Mouse (Mus musculus): ENCODE data around the gene Ddah2. TPM values are rescaled to one million over a fixed set of nuclear protein-coding genes. Genes with fewer than 3 reads are reported as not detected.

Gene Ddah2
- polyA plus RNA-seq, 1 experiment from 2014 or later: 543 TPM

DNA sequence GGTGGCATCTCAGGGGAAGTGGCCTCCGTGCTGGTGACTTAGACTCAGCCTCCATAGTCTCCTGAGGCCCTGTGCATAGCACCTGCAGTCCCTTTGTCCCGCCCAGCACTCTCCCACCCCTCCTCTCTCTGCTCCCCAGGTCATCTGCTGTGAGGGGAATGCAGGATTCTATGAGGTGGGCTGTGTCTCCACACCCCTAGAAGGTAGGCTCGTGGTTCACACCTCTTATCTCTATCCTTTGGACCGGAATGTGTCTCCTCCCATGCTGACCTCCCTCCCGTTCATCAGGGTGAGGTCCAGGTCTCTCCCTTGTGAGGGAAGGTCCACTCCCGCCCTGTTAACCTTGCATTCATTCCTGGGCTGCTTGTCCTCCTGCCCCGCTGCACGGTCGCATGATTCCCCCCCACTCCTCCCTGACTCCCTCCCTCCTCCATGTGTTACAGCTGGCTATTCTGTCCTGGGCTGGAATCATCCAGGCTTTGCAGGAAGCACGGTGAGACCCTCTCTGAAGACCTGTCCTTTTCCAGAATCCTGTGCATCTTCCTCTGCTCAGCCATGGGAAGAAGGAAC lies 41.4 kb downstream of the Ddah2 start:
- DNase-seq (ENCODE audit: low spot score) (no peak), ATAC-seq (replicated peaks; ENCODE audit: insufficient number of reproducible peaks, low FRiP score, low TSS enrichment, low read depth) (no peak)
- Histone ChIP-seq H3K4me2 (ENCODE audit: low read depth, low read length) (no peak overlapping the region), H3K36me3 (replicated peaks; ENCODE audit: control insufficient read depth, insufficient read depth, low read depth, low read length) (peaks cover 6% of the 10 kb centered on the region), H3K9ac (replicated peaks; ENCODE audit: low read length) (no peak overlapping the region), H3K4me1 (ENCODE audit: control insufficient read depth, insufficient read depth, low read length) (no peaks in the 10 kb centered on the region), H3K9me3 (replicated peaks; ENCODE audit: control insufficient read depth, low read length) (no peaks in the 10 kb centered on the region), H3K27me3 (ENCODE audit: control insufficient read depth, insufficient read depth, low read length) (no peaks in the 10 kb centered on the region), H3K27ac (replicated peaks; ENCODE audit: low read depth, low read length) (no peak overlapping the region), H3K4me3 (ENCODE audit: low read depth, low read length) (no peak overlapping the region)
- WGBS: 85% methylated on average over 10 of the region's 10 CpGs

DNA sequence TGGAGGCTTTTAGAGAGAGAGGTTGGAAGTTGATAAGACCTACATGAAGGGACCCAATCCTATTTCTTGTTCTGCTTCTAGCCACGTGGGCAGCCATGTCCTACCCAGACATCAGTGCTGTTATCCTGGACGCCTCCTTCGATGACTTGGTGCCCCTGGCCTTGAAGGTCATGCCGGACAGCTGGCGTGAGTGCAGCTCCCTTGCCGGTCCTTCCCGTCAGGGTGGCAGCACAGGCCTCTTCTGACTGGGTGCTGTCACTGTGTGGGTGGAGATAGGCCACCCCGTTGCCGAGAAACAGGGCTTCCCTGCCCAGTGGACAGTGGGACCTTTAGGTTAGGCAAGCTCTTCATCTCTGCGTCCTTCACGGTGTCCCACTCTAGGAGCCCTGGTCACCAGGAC lies 42.3 kb downstream of the Ddah2 start:
- Histone ChIP-seq H3K9me3 (replicated peaks; ENCODE audit: control insufficient read depth, low read length) (no peaks in the 10 kb centered on the region), H3K36me3 (replicated peaks; ENCODE audit: control insufficient read depth, insufficient read depth, low read depth, low read length) (peaks cover 6% of the 10 kb centered on the region), H3K4me1 (ENCODE audit: control insufficient read depth, insufficient read depth, low read length) (no peaks in the 10 kb centered on the region), H3K27me3 (ENCODE audit: control insufficient read depth, insufficient read depth, low read length) (no peaks in the 10 kb centered on the region), H3K4me3 (ENCODE audit: low read depth, low read length) (no peak overlapping the region), H3K4me2 (ENCODE audit: low read depth, low read length) (no peak overlapping the region), H3K9ac (replicated peaks; ENCODE audit: low read length) (no peak overlapping the region), H3K27ac (replicated peaks; ENCODE audit: low read depth, low read length) (no peak overlapping the region)
- 92% methylated on average over 11 of the region's 11 CpGs for WGBS
- DNase-seq (ENCODE audit: low spot score): no peak
- ATAC-seq (replicated peaks; ENCODE audit: insufficient number of reproducible peaks, low FRiP score, low TSS enrichment, low read depth): no peak

DNA sequence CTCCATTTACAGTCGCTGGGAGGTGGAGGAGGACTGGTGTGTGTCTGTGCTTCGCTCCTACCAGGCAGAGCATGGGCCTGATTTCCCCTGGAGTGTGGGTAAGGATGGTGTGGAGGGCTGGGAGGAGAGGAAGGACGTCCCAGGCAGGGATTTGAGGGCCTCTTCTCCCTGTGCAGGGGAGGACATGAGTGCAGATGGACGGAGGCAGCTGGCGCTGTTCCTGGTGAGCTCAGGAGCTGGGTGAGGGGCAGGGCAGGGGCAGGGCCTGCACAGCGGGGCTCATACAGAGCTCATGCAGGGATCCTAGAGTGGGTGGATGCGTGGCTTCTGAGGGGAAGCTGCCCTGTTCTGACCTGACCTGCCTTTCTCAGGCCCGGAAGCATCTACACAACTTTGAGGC lies 43.5 kb downstream of the Ddah2 start:
- ATAC-seq (replicated peaks; ENCODE audit: insufficient number of reproducible peaks, low FRiP score, low TSS enrichment, low read depth) (no peak), DNase-seq (ENCODE audit: low spot score) (no peak)
- Histone ChIP-seq H3K9me3 (replicated peaks; ENCODE audit: control insufficient read depth, low read length) (no peaks in the 10 kb centered on the region), H3K9ac (replicated peaks; ENCODE audit: low read length) (no peak overlapping the region), H3K4me3 (ENCODE audit: low read depth, low read length) (no peak overlapping the region), H3K4me2 (ENCODE audit: low read depth, low read length) (no peak overlapping the region), H3K27ac (replicated peaks; ENCODE audit: low read depth, low read length) (no peak overlapping the region), H3K4me1 (ENCODE audit: control insufficient read depth, insufficient read depth, low read length) (no peaks in the 10 kb centered on the region), H3K27me3 (ENCODE audit: control insufficient read depth, insufficient read depth, low read length) (no peaks in the 10 kb centered on the region), H3K36me3 (replicated peaks; ENCODE audit: control insufficient read depth, insufficient read depth, low read depth, low read length) (peaks cover 4% of the 10 kb centered on the region; the same call in 1 of the 2 replicates)
- 72% methylated on average over 8 of the region's 8 CpGs for WGBS

DNA sequence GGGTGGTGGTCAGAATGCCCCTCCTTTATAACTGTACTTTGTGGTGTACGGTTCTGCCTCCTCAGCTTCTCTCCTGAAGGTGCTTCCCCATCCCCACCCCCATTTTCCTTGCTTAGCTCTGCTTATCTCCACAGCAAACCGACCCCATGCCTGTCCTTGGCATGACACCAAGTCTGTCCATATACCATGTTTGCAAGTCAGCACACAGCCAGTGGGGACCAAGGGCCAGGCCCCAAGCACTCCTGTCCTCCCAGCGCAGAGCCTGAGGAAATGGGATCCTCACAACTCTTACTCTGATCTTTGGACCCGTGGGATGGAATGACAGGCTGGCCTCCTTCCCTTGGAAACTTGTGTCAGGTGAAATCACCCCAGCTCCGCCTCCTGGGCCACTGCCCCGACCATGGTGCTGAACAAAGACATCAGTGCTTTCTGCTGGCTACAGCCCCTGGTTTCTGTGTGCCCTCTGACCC lies 44.4 kb downstream of the Ddah2 start:
- Histone ChIP-seq H3K4me2 (ENCODE audit: low read depth, low read length) (no peak overlapping the region), H3K27ac (replicated peaks; ENCODE audit: low read depth, low read length) (no peak overlapping the region), H3K4me1 (ENCODE audit: control insufficient read depth, insufficient read depth, low read length) (no peaks in the 10 kb centered on the region), H3K36me3 (replicated peaks; ENCODE audit: control insufficient read depth, insufficient read depth, low read depth, low read length) (peaks cover 4% of the 10 kb centered on the region; the same call in 1 of the 2 replicates), H3K27me3 (ENCODE audit: control insufficient read depth, insufficient read depth, low read length) (no peaks in the 10 kb centered on the region), H3K9ac (replicated peaks; ENCODE audit: low read length) (no peak overlapping the region), H3K4me3 (ENCODE audit: low read depth, low read length) (no peak overlapping the region), H3K9me3 (replicated peaks; ENCODE audit: control insufficient read depth, low read length) (no peaks in the 10 kb centered on the region)
- DNase-seq (ENCODE audit: low spot score) (no peak), ATAC-seq (replicated peaks; ENCODE audit: insufficient number of reproducible peaks, low FRiP score, low TSS enrichment, low read depth) (no peak)
- 69% methylated on average over 6 of the region's 6 CpGs for WGBS

DNA sequence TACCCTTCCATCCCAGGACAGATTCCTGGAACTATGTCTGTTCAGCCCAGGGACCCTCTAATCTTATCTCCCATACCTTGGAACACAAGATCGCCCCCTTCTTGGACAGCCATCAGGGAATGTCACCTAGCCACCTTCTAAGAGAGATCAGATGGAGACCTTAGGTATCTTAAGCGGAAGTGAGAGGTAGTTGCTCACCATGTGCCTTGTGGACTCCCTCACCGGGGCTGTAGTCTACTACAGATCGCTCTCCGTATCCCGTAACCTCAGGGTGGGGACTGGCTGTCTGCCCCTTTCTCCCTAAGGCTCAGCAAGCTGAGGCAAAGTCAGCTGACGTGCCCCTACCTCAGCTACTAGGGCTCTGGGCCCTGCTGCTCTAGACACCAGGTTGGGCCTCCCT lies 45.2 kb downstream of the Ddah2 start:
- WGBS: 91% methylated on average over 7 of the region's 7 CpGs
- Histone ChIP-seq H3K9me3 (replicated peaks; ENCODE audit: control insufficient read depth, low read length) (no peaks in the 10 kb centered on the region), H3K4me2 (ENCODE audit: low read depth, low read length) (no peak overlapping the region), H3K4me1 (ENCODE audit: control insufficient read depth, insufficient read depth, low read length) (no peaks in the 10 kb centered on the region), H3K4me3 (ENCODE audit: low read depth, low read length) (no peak overlapping the region), H3K27me3 (ENCODE audit: control insufficient read depth, insufficient read depth, low read length) (no peaks in the 10 kb centered on the region), H3K36me3 (replicated peaks; ENCODE audit: control insufficient read depth, insufficient read depth, low read depth, low read length) (peaks cover 4% of the 10 kb centered on the region; the same call in 1 of the 2 replicates), H3K9ac (replicated peaks; ENCODE audit: low read length) (no peak overlapping the region), H3K27ac (replicated peaks; ENCODE audit: low read depth, low read length) (no peak overlapping the region)
- ATAC-seq (replicated peaks; ENCODE audit: insufficient number of reproducible peaks, low FRiP score, low TSS enrichment, low read depth) (no peak), DNase-seq (ENCODE audit: low spot score) (no peak)

DNA sequence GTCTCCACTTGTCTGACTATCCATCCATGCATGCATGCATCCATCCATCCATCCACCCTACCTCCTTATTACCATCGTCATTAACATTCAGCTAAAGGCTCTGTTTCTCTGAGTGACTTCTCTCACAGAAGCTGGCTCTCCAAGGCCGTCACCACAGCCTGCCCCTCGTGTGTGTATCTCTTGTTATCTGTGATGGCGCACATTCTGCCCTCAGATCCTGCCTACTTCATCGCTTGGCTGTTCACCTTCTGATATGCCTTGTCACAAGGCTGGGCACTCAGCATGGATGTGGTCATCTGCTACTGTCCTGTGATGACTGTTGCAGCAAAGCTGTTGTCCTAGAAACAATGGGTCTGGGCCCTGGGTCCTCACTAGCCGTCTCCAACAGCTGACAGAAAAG lies 45.9 kb downstream of the Ddah2 start:
- H3K27ac ChIP-seq (replicated peaks; ENCODE audit: low read depth, low read length): no peak overlapping the region

DNA sequence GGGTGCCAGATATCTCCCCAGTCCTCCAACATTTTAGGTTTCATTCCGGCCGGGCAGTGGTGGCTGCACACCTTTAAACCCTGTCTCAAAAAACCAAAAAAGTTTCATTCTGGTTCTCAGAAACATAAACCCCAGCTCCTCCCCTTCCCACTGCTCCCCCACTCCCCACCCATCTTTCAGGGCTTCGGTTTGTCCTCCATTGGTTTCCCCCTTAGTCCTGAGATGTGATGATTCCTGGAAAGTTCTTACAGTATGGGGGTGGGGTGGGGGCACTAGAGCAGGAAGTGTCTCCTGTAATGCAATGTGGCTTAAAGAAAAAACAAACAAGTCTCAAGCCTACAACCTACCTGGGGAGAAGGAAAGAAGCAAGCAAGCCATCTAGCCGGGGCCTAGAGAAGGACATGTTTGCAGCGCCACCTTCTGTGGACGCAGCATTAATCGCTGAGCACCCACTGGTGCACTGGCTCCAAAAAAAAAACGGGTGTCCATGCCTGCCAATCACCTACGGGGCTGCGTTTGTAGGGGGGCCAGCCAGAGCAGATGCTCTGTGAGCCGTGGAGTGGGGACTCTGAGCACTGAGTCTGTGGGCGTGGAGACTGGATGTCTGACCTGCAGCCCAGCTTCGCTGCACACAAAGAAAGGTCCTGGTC lies 47.0 kb downstream of the Ddah2 start:
- 22% methylated on average over 13 of the region's 13 CpGs for WGBS
- no peaks in the 10 kb centered on the region for H3K4me1 ChIP-seq (ENCODE audit: control insufficient read depth, insufficient read depth, low read length)
- no peak overlapping the region for H3K4me3 ChIP-seq (ENCODE audit: low read depth, low read length)
- peak overlapping the region; percentile 19 for H3K4me2 ChIP-seq (ENCODE audit: low read depth, low read length)
- ATAC-seq (replicated peaks; ENCODE audit: insufficient number of reproducible peaks, low FRiP score, low TSS enrichment, low read depth) (no peak), DNase-seq (ENCODE audit: low spot score) (peak; percentile 48)
- no peak overlapping the region for H3K27ac ChIP-seq (replicated peaks; ENCODE audit: low read depth, low read length)
- peak overlapping the region; percentile 54 for H3K9ac ChIP-seq (replicated peaks; ENCODE audit: low read length)
- no peaks in the 10 kb centered on the region for H3K9me3 ChIP-seq (replicated peaks; ENCODE audit: control insufficient read depth, low read length)
- H3K36me3 ChIP-seq (replicated peaks; ENCODE audit: control insufficient read depth, insufficient read depth, low read depth, low read length): peaks cover 2% of the 10 kb centered on the region; the same call in 1 of the 2 replicates
- no peaks in the 10 kb centered on the region for H3K27me3 ChIP-seq (ENCODE audit: control insufficient read depth, insufficient read depth, low read length)

More for the DNA sequence above, 45.9 kb downstream of the Ddah2 start:
- Histone ChIP-seq H3K9me3 (replicated peaks; ENCODE audit: control insufficient read depth, low read length) (no peaks in the 10 kb centered on the region), H3K36me3 (replicated peaks; ENCODE audit: control insufficient read depth, insufficient read depth, low read depth, low read length) (peaks cover 2% of the 10 kb centered on the region; the same call in 1 of the 2 replicates), H3K4me3 (ENCODE audit: low read depth, low read length) (no peak overlapping the region), H3K27me3 (ENCODE audit: control insufficient read depth, insufficient read depth, low read length) (no peaks in the 10 kb centered on the region), H3K4me1 (ENCODE audit: control insufficient read depth, insufficient read depth, low read length) (no peaks in the 10 kb centered on the region), H3K9ac (replicated peaks; ENCODE audit: low read length) (no peak overlapping the region), H3K4me2 (ENCODE audit: low read depth, low read length) (no peak overlapping the region)
- DNase-seq (ENCODE audit: low spot score): no peak
- 83% methylated on average over 6 of the region's 6 CpGs for WGBS
- no peak for ATAC-seq (replicated peaks; ENCODE audit: insufficient number of reproducible peaks, low FRiP score, low TSS enrichment, low read depth)

DNA sequence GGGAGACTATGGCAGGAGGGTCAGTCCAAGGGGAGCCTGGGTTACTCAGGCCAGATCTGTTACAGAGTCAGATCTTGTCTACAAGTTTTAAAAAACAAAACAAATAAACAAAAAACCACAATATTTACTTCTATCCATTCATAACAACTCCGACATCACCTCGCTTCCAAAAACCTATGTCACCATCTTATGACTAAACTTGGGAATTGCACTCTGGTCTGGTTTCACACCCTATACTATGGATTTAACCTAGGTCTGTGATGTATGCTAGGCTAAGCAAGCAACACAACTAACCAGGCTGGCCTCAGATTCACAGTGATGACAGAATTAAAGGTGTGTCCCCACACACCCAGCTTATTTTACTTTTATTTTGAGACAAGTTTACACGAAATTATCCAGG lies 47.7 kb downstream of the Ddah2 start:
- H3K9ac ChIP-seq (replicated peaks; ENCODE audit: low read length): no peak overlapping the region
- H3K4me2 ChIP-seq (ENCODE audit: low read depth, low read length): no peak overlapping the region; the same call in 1 of the 2 replicates
- 71% methylated on average over 3 of the region's 3 CpGs for WGBS
- ATAC-seq (replicated peaks; ENCODE audit: insufficient number of reproducible peaks, low FRiP score, low TSS enrichment, low read depth) (no peak), DNase-seq (ENCODE audit: low spot score) (no peak)
- no peaks in the 10 kb centered on the region for H3K9me3 ChIP-seq (replicated peaks; ENCODE audit: control insufficient read depth, low read length)
- no peak overlapping the region for H3K27ac ChIP-seq (replicated peaks; ENCODE audit: low read depth, low read length)
- H3K36me3 ChIP-seq (replicated peaks; ENCODE audit: control insufficient read depth, insufficient read depth, low read depth, low read length): no peaks in the 10 kb centered on the region
- no peak overlapping the region for H3K4me3 ChIP-seq (ENCODE audit: low read depth, low read length)
- H3K4me1 ChIP-seq (ENCODE audit: control insufficient read depth, insufficient read depth, low read length): no peaks in the 10 kb centered on the region
- H3K27me3 ChIP-seq (ENCODE audit: control insufficient read depth, insufficient read depth, low read length): no peaks in the 10 kb centered on the region
